Mouse (Mus musculus) cerebellum, postnatal 14 days (tissue): Measurements from ENCODE around the gene Gstm5.
"Not testable (repeated sequence)": the region's sequence is repeated elsewhere in the genome, so short reads cannot be mapped to it uniquely, and the experiment has no call there.

Experiments
- DNase-seq, 2 experiments: peaks; one replicate each; pipeline ENCODE4 v3.0.0; 2021; ENCODE audit warnings: mixed read lengths in 2 of 2

The Gstm5 gene

GRCm38 (mm10) chr3:107873335-107874251, 22.0 kb upstream of the Gstm5 start:
- DNase-seq: no peak

- DNase-seq: no peak
Measured at GRCm38 (mm10) chr3:107875231-107875630, 20.4 kb upstream of the Gstm5 start.

- no peak for DNase-seq
Measured at GRCm38 (mm10) chr3:107877005-107877404, 18.6 kb upstream of the Gstm5 start, which contains the start of gene Eps8l3. Gene Eps8l3 (plus strand): TSS chr3:107877229.

- no peak for DNase-seq
Measured at GRCm38 (mm10) chr3:107877747-107878736, 17.6 kb upstream of the Gstm5 start.

- DNase-seq: peak; percentile 46 to 61
Measured at GRCm38 (mm10) chr3:107887674-107888495, 7.7 kb upstream of the Gstm5 start.

GRCm38 (mm10) chr3:107889236-107889635, 6.4 kb upstream of the Gstm5 start:
- not testable (repeated sequence) for DNase-seq

- DNase-seq: no peak
Measured at GRCm38 (mm10) chr3:107895194-107895719, 364 bp upstream of the Gstm5 start.

- DNase-seq: no peak
Measured at GRCm38 (mm10) chr3:107898691-107899090, 3.1 kb downstream of the Gstm5 start.

GRCm38 (mm10) chr3:107900955-107901673, 5.5 kb downstream of the Gstm5 start:
- no peak for DNase-seq

GRCm38 (mm10) chr3:107905942-107906341, 10.3 kb downstream of the Gstm5 start:
- no peak for DNase-seq

- no peak for DNase-seq
Measured at GRCm38 (mm10) chr3:107916674-107917073, 21.1 kb downstream of the Gstm5 start.

GRCm38 (mm10) chr3:107917097-107917496, 21.5 kb downstream of the Gstm5 start:
- DNase-seq: peak in 1 of 2 experiments; percentile 39

- peak; percentile 78 to 82 for DNase-seq
Measured at GRCm38 (mm10) chr3:107917783-107918408, 22.3 kb downstream of the Gstm5 start.

GRCm38 (mm10) chr3:107920348-107920747, 24.7 kb downstream of the Gstm5 start:
- DNase-seq: no peak

GRCm38 (mm10) chr3:107925335-107925734, 29.7 kb downstream of the Gstm5 start:
- no peak for DNase-seq

GRCm38 (mm10) chr3:107927841-107928240, 32.2 kb downstream of the Gstm5 start:
- DNase-seq: no peak

- DNase-seq: peak in 1 of 2 experiments; percentile 24
Measured at GRCm38 (mm10) chr3:107928691-107929090, 33.1 kb downstream of the Gstm5 start.

GRCm38 (mm10) chr3:107929243-107929642, 33.6 kb downstream of the Gstm5 start:
- DNase-seq: no peak

GRCm38 (mm10) chr3:107929731-107930130, 34.1 kb downstream of the Gstm5 start:
- no peak for DNase-seq

GRCm38 (mm10) chr3:107931134-107931533, 35.5 kb downstream of the Gstm5 start:
- DNase-seq: no peak

GRCm38 (mm10) chr3:107931670-107932069, 36.0 kb downstream of the Gstm5 start, which contains the start of gene Gstm7:
Gene Gstm7 (minus strand): TSS chr3:107931817.
- peak; percentile 100 for DNase-seq
